Mouse (Mus musculus) layer of hippocampus, adult 9-10 months (tissue): ENCODE measurements at regions not wholly inside any gene's neighbourhood (a gene's known extent, or its start where the extent isn't known, plus 50 kb on each side); places are given as distances from the start of the nearest gene placed in this dataset.

Source experiments
- DNase-seq: peaks from one replicate; pipeline ENCODE4 v3.0.0; 2022; ENCODE audit warnings: low spot score

- DNase-seq, result no peak
Measured at GRCm38 (mm10) chr1:76322943-76323559, 777.0 kb downstream of the Slc4a3 start.

GRCm38 (mm10) chr1:76323592-76323991, 777.5 kb downstream of the Slc4a3 start:
- no peak for DNase-seq

- DNase-seq, result peak; percentile 13
Measured at GRCm38 (mm10) chr1:76336011-76336410, 789.9 kb downstream of the Slc4a3 start.

GRCm38 (mm10) chr1:76362106-76362505, 816.0 kb downstream of the Slc4a3 start:
- DNase-seq, result no peak

GRCm38 (mm10) chr1:76373931-76374330, 827.9 kb downstream of the Slc4a3 start:
- DNase-seq, result no peak

- no peak for DNase-seq
Measured at GRCm38 (mm10) chr1:76378154-76378553, 832.1 kb downstream of the Slc4a3 start.

- DNase-seq, result no peak
Measured at GRCm38 (mm10) chr1:76392536-76392935, 846.5 kb downstream of the Slc4a3 start.

- no peak for DNase-seq
Measured at GRCm38 (mm10) chr1:76394038-76394437, 848.0 kb downstream of the Slc4a3 start.

- DNase-seq, result no peak
Measured at GRCm38 (mm10) chr1:76402854-76403253, 856.8 kb downstream of the Slc4a3 start.

GRCm38 (mm10) chr1:76404003-76404402, 857.9 kb downstream of the Slc4a3 start:
- no peak for DNase-seq

- no peak for DNase-seq
Measured at GRCm38 (mm10) chr1:76410813-76411212, 864.7 kb downstream of the Slc4a3 start.

GRCm38 (mm10) chr1:76420525-76420924, 874.5 kb downstream of the Slc4a3 start:
- DNase-seq, result no peak

- DNase-seq, result peak; percentile 20
Measured at GRCm38 (mm10) chr1:76427439-76427838, 881.4 kb downstream of the Slc4a3 start.

- no peak for DNase-seq
Measured at GRCm38 (mm10) chr1:76430041-76430610, 884.1 kb downstream of the Slc4a3 start.

- DNase-seq, result no peak
Measured at GRCm38 (mm10) chr1:76433481-76433941, 887.4 kb downstream of the Slc4a3 start.

- DNase-seq, result no peak
Measured at GRCm38 (mm10) chr1:76450539-76451214, 904.6 kb downstream of the Slc4a3 start.

- DNase-seq, result no peak
Measured at GRCm38 (mm10) chr1:76453160-76453710, 907.2 kb downstream of the Slc4a3 start.

- DNase-seq, result no peak
Measured at GRCm38 (mm10) chr1:76466562-76466961, 920.5 kb downstream of the Slc4a3 start.

GRCm38 (mm10) chr1:76484193-76484592, 938.1 kb downstream of the Slc4a3 start:
- no peak for DNase-seq

GRCm38 (mm10) chr1:76487481-76487880, 941.4 kb downstream of the Slc4a3 start:
- no peak for DNase-seq

GRCm38 (mm10) chr1:76489681-76490492, 943.8 kb downstream of the Slc4a3 start:
- no peak for DNase-seq

- no peak for DNase-seq
Measured at GRCm38 (mm10) chr1:76490719-76491118, 944.7 kb downstream of the Slc4a3 start.
